Mouse (Mus musculus): Measurements from ENCODE around the gene Smim11. TPM values are rescaled to one million over a fixed set of nuclear protein-coding genes. Genes with fewer than 3 reads are reported as not detected.

Smim11 gene
- polyA plus RNA-seq, 1 experiment from 2014 or later: 76.8 TPM

- ATAC-seq: no peak
- Histone ChIP-seq H3K27me3 (replicated peaks) (peaks cover 20% of the 10 kb centered on the region), H3K4me3 (no peak overlapping the region), H3K27ac (no peak overlapping the region), H3K9ac (no peak overlapping the region), H3K4me2 (no peak overlapping the region), H3K36me3 (no peaks in the 10 kb centered on the region), H3K4me1 (peaks cover 12% of the 10 kb centered on the region), H3K9me3 (replicated peaks) (no peaks in the 10 kb centered on the region)
- WGBS (ENCODE audit: insufficient replicate concordance): 74% methylated on average over 12 of the region's 12 CpGs
Measured at GRCm38 (mm10) chr16:92353295-92353694, 52.2 kb downstream of the Smim11 start.

GRCm38 (mm10) chr16:92353897-92354296 is 52.8 kb downstream of the Smim11 start:
- Histone ChIP-seq H3K4me3 (no peak overlapping the region), H3K36me3 (no peaks in the 10 kb centered on the region), H3K4me2 (no peak overlapping the region), H3K27ac (no peak overlapping the region), H3K4me1 (peaks cover 16% of the 10 kb centered on the region), H3K9me3 (replicated peaks) (no peaks in the 10 kb centered on the region), H3K27me3 (replicated peaks) (peaks cover 26% of the 10 kb centered on the region), H3K9ac (no peak overlapping the region)
- 65% methylated on average over 2 of the region's 2 CpGs for WGBS (ENCODE audit: insufficient replicate concordance)
- ATAC-seq: no peak

- no peak overlapping the region for H3K27ac ChIP-seq
- H3K36me3 ChIP-seq: no peaks in the 10 kb centered on the region
- no peak for ATAC-seq
- H3K4me2 ChIP-seq: no peak overlapping the region
- WGBS (ENCODE audit: insufficient replicate concordance): 39% methylated on average over 5 of the region's 5 CpGs
- no peak overlapping the region for H3K9ac ChIP-seq
- H3K27me3 ChIP-seq (replicated peaks): peaks cover 32% of the 10 kb centered on the region
- peaks cover 19% of the 10 kb centered on the region for H3K4me1 ChIP-seq
- H3K4me3 ChIP-seq: no peak overlapping the region
- H3K9me3 ChIP-seq (replicated peaks): no peaks in the 10 kb centered on the region
Measured at GRCm38 (mm10) chr16:92355366-92355765, 54.3 kb downstream of the Smim11 start.

- Histone ChIP-seq H3K4me2 (no peak overlapping the region), H3K27ac (no peak overlapping the region), H3K9me3 (replicated peaks) (no peaks in the 10 kb centered on the region), H3K4me3 (no peak overlapping the region), H3K4me1 (peaks cover 19% of the 10 kb centered on the region), H3K9ac (no peak overlapping the region), H3K36me3 (no peaks in the 10 kb centered on the region), H3K27me3 (replicated peaks) (peaks cover 39% of the 10 kb centered on the region)
- WGBS (ENCODE audit: insufficient replicate concordance): 37% methylated on average over 11 of the region's 11 CpGs
- no peak for ATAC-seq
Measured at GRCm38 (mm10) chr16:92355982-92356381, 54.9 kb downstream of the Smim11 start.

- no peaks in the 10 kb centered on the region for H3K36me3 ChIP-seq
- no peak overlapping the region for H3K4me2 ChIP-seq
- H3K9ac ChIP-seq: no peak overlapping the region
- H3K4me1 ChIP-seq: peaks cover 19% of the 10 kb centered on the region
- no peak overlapping the region for H3K4me3 ChIP-seq
- H3K9me3 ChIP-seq (replicated peaks): no peaks in the 10 kb centered on the region
- no peak for ATAC-seq
- 64% methylated on average over 9 of the region's 9 CpGs for WGBS (ENCODE audit: insufficient replicate concordance)
- peaks cover 48% of the 10 kb centered on the region for H3K27me3 ChIP-seq (replicated peaks)
- H3K27ac ChIP-seq: no peak overlapping the region
Measured at GRCm38 (mm10) chr16:92357023-92357422, 55.9 kb downstream of the Smim11 start.

- 78% methylated on average over 10 of the region's 10 CpGs for WGBS (ENCODE audit: insufficient replicate concordance)
- H3K4me3 ChIP-seq: no peak overlapping the region
- peaks cover 51% of the 10 kb centered on the region for H3K27me3 ChIP-seq (replicated peaks)
- H3K27ac ChIP-seq: no peak overlapping the region
- ATAC-seq: no peak
- no peaks in the 10 kb centered on the region for H3K9me3 ChIP-seq (replicated peaks)
- peaks cover 19% of the 10 kb centered on the region for H3K4me1 ChIP-seq
- no peak overlapping the region for H3K4me2 ChIP-seq
- no peaks in the 10 kb centered on the region for H3K36me3 ChIP-seq
- no peak overlapping the region for H3K9ac ChIP-seq
Measured at GRCm38 (mm10) chr16:92357566-92357965, 56.5 kb downstream of the Smim11 start.

- no peaks in the 10 kb centered on the region for H3K36me3 ChIP-seq
- H3K27ac ChIP-seq: no peak overlapping the region
- H3K9me3 ChIP-seq (replicated peaks): no peaks in the 10 kb centered on the region
- H3K4me1 ChIP-seq: peaks cover 19% of the 10 kb centered on the region
- H3K4me3 ChIP-seq: no peak overlapping the region
- H3K4me2 ChIP-seq: no peak overlapping the region
- ATAC-seq: 0 out of 2 replicates have a peak, but pooled peaks have one; percentile 40
- peaks cover 51% of the 10 kb centered on the region for H3K27me3 ChIP-seq (replicated peaks)
- WGBS (ENCODE audit: insufficient replicate concordance): 25% methylated on average over 9 of the region's 9 CpGs
- H3K9ac ChIP-seq: no peak overlapping the region
Measured at GRCm38 (mm10) chr16:92358734-92359133, 57.6 kb downstream of the Smim11 start.

- no peak within 1 kb of the TSS for H3K4me2 ChIP-seq
- no peaks in the 10 kb centered on the region for H3K36me3 ChIP-seq
- H3K9ac ChIP-seq: no peak within 1 kb of the TSS
- no peak within 1 kb of the TSS for H3K27ac ChIP-seq
- H3K4me3 ChIP-seq: no peak within 1 kb of the TSS
- peaks cover 19% of the 10 kb centered on the region for H3K4me1 ChIP-seq
- no peak for ATAC-seq
- H3K9me3 ChIP-seq (replicated peaks): no peaks in the 10 kb centered on the region
- WGBS (ENCODE audit: insufficient replicate concordance): 45% methylated on average over 9 of the region's 9 CpGs
- H3K27me3 ChIP-seq (replicated peaks): peaks cover 55% of the 10 kb centered on the region
Measured at GRCm38 (mm10) chr16:92359229-92359628, 58.1 kb downstream of the Smim11 start, which contains the start of gene Kcne1. Gene Kcne1 (minus strand): TSS chr16:92359468.

- ATAC-seq: no peak
- Histone ChIP-seq H3K4me1 (peaks cover 15% of the 10 kb centered on the region), H3K27me3 (replicated peaks) (peaks cover 59% of the 10 kb centered on the region), H3K4me3 (no peak overlapping the region), H3K27ac (no peak overlapping the region), H3K9me3 (replicated peaks) (no peaks in the 10 kb centered on the region), H3K9ac (no peak overlapping the region), H3K36me3 (no peaks in the 10 kb centered on the region), H3K4me2 (no peak overlapping the region)
- WGBS (ENCODE audit: insufficient replicate concordance): 80% methylated on average over 7 of the region's 7 CpGs
Measured at GRCm38 (mm10) chr16:92360711-92361110, 59.6 kb downstream of the Smim11 start.

Other genes with a start within 250 kb of the Smim11 start
- 49.3 and 54.7 TPM in 2 replicates for gene Mrps6, start 243.0 kb upstream of the Smim11 start, polyA plus RNA-seq (2016; fragmentation: Nextera tagmentation; extraction: Ambion mirVana)
- gene Gm49711, start 243.0 kb upstream of the Smim11 start, polyA plus RNA-seq (2016; fragmentation: Nextera tagmentation; extraction: Ambion mirVana): not detected in 2 replicates
- gene Slc5a3, start 243.0 kb upstream of the Smim11 start, polyA plus RNA-seq (2016; fragmentation: Nextera tagmentation; extraction: Ambion mirVana): 2.4 and 2.8 TPM in 2 replicates
- 0.13 TPM in 1 of 2 replicates, not detected in the other for gene Kcne2, start 8.9 kb upstream of the Smim11 start, polyA plus RNA-seq (2016; fragmentation: Nextera tagmentation; extraction: Ambion mirVana)
- gene Fam243, start 20.2 kb downstream of the Smim11 start, polyA plus RNA-seq (2016; fragmentation: Nextera tagmentation; extraction: Ambion mirVana): not detected in 2 replicates
- 0.41 TPM in 1 of 2 replicates, not detected in the other for gene Kcne1, start 58.2 kb downstream of the Smim11 start, polyA plus RNA-seq (2016; fragmentation: Nextera tagmentation; extraction: Ambion mirVana)
- 14.3 and 15.9 TPM in 2 replicates for gene Rcan1, start 169.6 kb downstream of the Smim11 start, polyA plus RNA-seq (2016; fragmentation: Nextera tagmentation; extraction: Ambion mirVana)
- gene Clic6, start 184.4 kb downstream of the Smim11 start, polyA plus RNA-seq (2016; fragmentation: Nextera tagmentation; extraction: Ambion mirVana): 1.3 and 1.7 TPM in 2 replicates

Data from liver, embryonic 12.5 days (tissue).